Mouse (Mus musculus) urinary bladder, postnatal 4 days (tissue): Measurements from ENCODE around the gene Akr1a1.

Experiments used
- DNase-seq, 2 experiments: peaks; one replicate each; pipeline ENCODE4 v3.0.0; 2021 to 2022; ENCODE audit warnings: low spot score in 2 of 2

Gene Akr1a1

GRCm38 (mm10) chr4:116659474-116659873 lies 8.0 kb upstream of the Akr1a1 start:
- no peak for DNase-seq

- no peak for DNase-seq
Observed at GRCm38 (mm10) chr4:116657971-116658370, 6.5 kb upstream of the Akr1a1 start.

DNA sequence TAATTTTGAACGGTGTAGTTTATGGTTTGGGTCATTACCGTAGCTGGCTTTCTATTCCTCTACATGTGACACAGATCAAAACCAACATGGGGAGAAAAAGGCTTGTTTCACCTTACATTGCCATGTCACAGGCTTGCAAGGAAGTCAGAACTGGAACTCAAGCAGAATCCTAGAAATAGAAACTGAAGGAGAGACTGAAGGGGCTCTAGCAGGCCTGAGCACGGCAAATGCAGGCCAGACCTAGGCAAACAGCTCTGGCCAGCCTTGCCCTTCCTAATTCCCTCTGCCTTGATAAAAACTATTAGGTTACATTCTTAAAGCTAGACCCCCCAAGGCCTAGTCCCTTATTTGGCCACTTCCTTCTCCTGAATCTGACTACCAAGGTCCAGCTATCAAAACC lies 4.2 kb upstream of the Akr1a1 start:
- DNase-seq = no peak

DNA sequence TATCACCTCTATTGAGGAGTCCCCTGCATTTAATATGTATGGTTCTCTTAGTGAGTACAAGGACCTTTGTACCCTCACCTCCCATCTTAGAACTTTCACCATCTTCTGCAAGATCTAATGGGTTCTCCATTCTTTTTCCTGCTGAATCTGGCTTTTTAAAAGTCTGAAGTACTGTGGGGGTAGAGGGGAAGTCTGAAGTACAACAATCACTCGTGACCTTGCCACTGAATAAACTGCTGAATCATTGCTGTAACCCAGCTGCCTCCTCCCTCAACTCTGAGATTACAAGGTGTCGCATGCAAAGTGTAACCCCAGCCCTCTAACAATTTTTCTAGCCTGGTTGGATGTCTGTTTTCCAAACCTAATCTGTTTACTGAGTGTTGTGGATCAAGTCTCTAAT lies 3.6 kb upstream of the Akr1a1 start:
- DNase-seq = no peak

GRCm38 (mm10) chr4:116653228-116653627 lies 1.7 kb upstream of the Akr1a1 start:
- peak in 1 of 2 experiments; percentile 47 for DNase-seq

DNA sequence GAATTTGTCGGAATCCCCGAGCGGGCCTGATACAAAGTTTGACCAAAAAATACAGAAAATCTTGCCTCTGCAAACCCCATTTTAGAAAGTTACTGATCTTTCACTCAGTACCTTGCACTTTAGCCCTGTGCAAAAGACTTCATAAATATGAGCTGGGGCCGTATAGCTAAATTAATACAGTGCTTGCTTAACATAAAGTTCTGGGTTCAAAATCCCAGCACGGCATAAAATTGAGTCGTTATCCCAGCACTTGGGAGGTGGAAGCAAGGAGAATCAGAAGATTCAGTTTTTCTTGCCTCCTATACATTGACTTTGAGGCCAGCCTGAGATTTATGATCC lies 286 bp upstream of the Akr1a1 start:
- no peak for DNase-seq

DNA sequence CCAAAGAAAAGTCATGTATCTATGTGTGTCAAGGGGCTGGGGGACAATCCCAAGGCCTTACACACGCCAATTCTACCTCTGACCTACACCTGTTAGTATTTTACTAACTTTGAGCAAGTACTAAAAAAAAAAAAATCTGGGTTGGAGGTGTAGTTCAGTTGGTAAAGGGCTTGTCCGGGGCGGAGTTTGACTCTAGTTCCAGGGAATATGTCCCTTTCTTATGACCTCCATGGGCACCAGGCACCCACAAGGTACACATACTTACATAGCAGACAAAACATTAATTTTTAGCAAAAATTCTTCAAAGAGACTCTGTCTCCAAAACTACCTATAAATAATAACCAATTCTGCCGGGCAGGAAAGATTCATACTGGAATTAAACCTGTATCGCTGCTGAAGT lies 1.1 kb downstream of the Akr1a1 start:
- no peak for DNase-seq

DNA sequence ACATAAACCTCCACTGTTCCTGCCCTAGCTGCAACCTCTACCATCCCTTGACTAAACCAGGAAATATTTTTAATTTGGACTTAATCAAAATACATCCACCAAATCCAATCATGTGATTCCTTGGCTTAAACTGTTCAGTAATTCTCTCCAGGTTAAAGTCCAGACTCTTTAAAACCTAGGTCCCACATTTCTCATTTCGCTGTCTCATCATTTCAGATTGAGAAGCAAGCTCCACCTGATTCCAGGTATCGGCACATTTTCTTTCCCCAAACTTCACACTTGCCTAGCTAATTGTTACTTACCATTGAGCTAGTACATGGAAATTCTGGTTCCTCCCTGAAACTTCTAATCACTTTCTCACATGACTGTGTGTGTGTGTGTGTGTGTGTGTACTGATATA lies 2.1 kb downstream of the Akr1a1 start:
- DNase-seq = no peak

GRCm38 (mm10) chr4:116645624-116646023 lies 5.9 kb downstream of the Akr1a1 start:
- no peak for DNase-seq

DNA sequence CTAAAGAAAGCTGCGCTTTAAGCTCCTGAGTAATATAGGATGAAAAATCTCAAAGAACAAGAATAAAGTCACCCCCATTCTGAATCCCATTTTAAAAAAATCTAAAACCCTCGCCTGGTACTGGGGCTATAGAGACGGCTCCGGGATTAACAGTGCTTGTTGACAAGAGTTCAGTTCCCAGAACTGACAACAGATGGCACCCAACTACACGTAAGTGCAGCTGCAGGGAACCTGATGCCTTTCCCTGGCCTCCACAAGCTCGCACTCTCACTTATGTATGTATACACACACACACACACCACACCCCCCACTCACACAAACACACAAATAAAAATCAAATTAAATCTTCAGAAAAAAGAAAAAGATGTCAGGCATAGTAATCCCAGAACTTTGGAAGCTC lies 7.2 kb downstream of the Akr1a1 start:
- no peak for DNase-seq

- DNase-seq = no peak
Observed at GRCm38 (mm10) chr4:116642071-116642470, 9.4 kb downstream of the Akr1a1 start.

DNA sequence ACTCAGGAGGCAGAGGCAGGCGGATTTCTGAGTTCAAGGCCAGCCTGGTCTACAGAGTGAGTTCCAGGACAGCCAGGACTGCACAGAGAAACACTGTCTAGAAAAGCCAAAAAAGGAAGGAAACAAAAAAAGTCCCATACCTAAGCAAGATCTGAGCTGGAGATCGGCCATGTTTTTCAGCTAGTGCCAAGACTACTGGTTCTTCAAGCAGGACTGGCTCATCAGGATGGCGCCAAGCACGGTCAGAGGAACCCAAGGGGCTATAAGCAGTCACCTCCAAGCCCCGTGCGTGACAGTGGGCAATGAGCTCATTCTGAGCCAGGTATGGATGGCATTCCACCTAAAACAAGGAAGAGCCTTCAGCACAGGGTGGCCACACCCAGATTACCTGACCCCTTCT lies 12.7 kb downstream of the Akr1a1 start:
- DNase-seq = no peak

DNA sequence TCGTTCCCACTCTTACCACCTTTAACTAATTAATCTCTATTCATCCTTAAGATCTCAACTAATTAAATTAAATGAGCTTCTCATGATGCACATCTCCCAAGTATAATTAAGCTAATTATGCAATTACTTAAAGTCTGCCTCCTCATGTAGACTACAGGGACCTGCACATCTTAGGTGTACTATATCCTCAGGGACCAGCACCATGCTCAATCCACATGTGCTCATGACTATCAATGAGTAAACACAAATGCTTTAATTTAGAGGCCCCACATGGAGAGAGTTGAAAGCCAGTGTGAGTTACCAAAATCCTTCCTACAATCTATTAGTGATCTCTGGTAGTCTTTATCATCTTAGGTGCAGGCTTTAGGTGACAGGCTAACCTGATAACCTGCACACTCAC lies 16.3 kb downstream of the Akr1a1 start:
- no peak for DNase-seq

GRCm38 (mm10) chr4:116627722-116628662 lies 23.5 kb downstream of the Akr1a1 start, which contains the start of gene Nasp:
Gene Nasp (minus strand): TSS chr4:116627941.
- peak; percentile 65 to 67 for DNase-seq

DNA sequence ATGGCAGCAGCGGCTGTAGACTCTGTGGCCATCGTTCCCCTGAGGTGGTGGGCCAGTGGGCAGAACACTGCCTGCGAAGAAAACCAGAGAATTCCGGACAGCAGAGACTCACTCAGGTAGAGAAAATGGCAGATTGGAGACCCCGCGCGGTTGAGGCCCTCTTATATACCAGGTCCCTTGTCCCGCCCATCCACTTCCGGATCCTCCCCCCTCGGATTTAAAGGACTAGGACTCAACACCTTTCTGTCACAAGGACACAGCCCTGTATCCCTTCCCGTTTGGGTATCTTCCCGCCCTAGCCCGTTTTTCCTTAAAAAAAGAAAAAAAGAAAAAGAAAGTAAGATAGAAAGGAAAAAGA lies 24.1 kb downstream of the Akr1a1 start:
- peak; percentile 84 to 91 for DNase-seq

DNA sequence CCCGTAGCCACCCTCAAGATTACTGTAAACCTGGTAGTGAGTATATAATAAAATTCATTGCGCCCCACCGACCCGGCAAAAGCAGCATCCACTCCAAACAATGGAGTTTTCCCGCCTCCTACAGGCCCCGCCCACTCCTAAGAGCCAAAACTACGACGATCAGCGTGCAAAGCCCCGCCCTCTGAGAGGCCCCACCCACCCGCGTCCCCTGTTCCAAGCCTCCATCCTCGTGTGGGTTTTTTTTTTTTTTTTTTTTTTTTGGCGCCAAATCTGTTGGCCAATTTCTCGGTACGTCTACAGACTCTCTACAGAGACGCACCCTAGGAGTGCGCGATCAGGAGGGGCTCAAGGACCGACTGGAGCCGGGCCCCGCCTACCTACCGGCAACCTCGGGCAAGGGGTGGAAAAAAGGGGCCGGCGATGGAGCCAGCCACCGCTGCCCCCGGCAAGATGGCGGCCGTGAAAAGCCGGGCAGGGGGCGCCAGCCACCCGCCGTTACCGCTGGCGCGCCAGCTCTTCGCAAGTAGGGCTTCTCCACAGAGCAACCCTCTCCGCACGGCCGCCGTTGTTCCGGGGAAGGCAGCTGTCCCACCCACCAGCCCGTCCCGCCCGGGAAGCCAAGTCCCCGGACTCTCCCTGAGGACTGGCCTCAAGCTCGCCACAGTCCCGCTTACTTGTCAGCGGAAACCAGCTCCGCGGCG lies 24.7 kb downstream of the Akr1a1 start:
- peak; percentile 70 to 84 for DNase-seq

DNA sequence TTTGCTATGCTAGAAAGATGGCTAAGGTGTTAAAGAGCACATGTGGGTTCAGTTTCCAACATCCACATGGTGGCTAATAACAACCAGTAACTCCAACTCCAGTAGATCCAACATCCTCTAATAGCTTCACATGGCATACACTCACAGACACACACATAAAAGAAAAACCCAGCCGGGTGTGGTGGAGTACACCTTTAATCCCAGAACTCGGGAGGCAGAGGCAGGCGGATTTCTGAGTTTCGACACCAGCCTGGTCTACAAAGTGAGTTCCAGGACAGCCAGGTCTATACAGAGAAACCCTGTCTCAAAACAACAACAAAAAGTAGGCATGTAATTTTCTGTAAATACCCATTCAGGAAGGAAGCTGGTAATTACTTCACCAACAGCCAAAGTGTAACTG lies 26.6 kb downstream of the Akr1a1 start:
- no peak for DNase-seq

DNA sequence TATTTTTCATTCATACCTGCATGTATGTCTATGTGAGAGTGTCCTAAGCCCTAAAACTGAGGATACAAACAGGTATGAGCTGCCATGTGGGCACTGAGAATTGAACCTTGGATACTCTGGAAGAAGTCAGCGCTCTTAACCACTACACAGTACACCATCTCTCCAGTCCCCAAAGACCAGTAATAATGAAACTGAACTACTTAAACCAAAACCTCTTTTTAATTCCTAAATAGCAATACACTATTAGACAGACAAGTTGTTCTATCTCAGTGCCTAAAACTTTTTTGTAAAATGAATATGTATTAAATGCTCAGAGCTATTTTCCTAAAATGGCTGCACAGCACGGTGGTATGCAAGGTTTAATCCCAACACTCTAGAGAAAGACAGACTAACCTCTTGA lies 36.2 kb downstream of the Akr1a1 start:
- no peak for DNase-seq

GRCm38 (mm10) chr4:116612621-116613020 lies 38.9 kb downstream of the Akr1a1 start:
- DNase-seq = no peak

GRCm38 (mm10) chr4:116596978-116597881 lies 54.2 kb downstream of the Akr1a1 start:
- peak; percentile 80 to 88 for DNase-seq

DNA sequence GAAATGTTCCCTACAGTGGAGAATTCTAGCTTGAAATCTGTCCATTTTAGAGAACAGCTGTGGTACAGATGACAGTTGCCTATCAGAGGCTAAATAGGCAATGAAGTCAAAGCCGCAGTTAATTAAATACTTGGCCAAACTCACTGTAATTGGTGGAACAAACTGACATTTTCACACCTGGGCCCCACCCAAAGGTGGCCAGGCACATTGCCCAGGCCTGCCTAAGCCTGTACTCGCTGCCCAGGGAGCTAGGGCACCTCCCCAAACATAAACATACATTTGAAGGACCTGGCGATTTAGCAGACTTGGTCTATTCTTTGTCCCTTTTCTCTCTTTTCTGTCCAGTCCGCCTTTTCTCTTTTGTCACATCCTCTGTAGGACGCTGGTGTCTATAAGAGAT lies 55.1 kb downstream of the Akr1a1 start, which contains the start of gene Ccdc17:
Gene Ccdc17 (plus strand): TSS at position 276 of the 400 bp plus-strand sequence.
- DNase-seq = no peak

- no peak for DNase-seq
Observed at GRCm38 (mm10) chr4:116595793-116596192, 55.7 kb downstream of the Akr1a1 start.
